Mouse (Mus musculus) lung, adult 2 months (tissue): Measurements from ENCODE around the gene Pomgnt2.

Source experiments
- CTCF ChIP-seq: fragments of 200-500 bp; IDR thresholded peaks from 2 replicates; pipeline ENCODE4 v1.5.1; 2011; ENCODE audit warnings: mild to moderate bottlenecking, low read length, control low read depth; ENCODE audit not compliant: insufficient read depth
- POLR2A ChIP-seq: fragments of 200-500 bp; IDR thresholded peaks from 2 replicates; pipeline ENCODE4 v1.6.1; 2011; ENCODE audit warnings: low read depth, mild to moderate bottlenecking, control low read depth, low read length, borderline replicate concordance; ENCODE audit errors: extremely low read depth

- TF ChIP-seq CTCF (no peak), POLR2A (no peak)
Observed at GRCm38 (mm10) chr9:121974141-121974986, 22.5 kb downstream of the Pomgnt2 start.
